Mouse (Mus musculus) megakaryocyte, embryonic 14.5 days (primary cell): ENCODE results near the gene Frmd4b.

Experiments used
- FLI1 ChIP-seq: IDR thresholded peaks from 2 replicates; pipeline ENCODE4 v1.6.1; 2012; ENCODE audit warnings: low read length, inconsistent platforms, mixed read lengths
- GATA1 ChIP-seq: IDR thresholded peaks from 3 replicates; pipeline ENCODE4 v1.6.1; 2012; ENCODE audit warnings: mixed read lengths, low read length, inconsistent platforms, borderline replicate concordance

DNA sequence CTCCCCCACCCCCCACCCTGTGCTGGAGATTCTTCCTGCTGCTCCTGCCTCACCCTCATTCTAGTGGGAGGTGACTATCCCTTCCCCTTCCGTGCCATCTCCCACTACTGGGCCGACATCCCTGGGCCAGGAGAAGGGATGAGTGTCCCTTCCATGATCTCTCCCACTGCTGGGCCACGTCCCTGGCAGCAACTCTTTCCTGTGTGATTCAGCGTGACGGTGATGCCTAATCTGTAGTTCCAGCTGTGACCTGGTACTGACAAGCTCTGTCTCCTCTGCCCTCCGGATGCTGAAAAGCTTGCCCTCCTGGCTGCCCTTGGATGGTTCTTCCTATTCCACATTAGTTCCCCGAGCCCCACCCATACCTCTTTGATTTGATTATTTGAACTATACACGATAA, 31.3 kb downstream of the Frmd4b start:
- TF ChIP-seq GATA1 = no peak
- TF ChIP-seq FLI1 = no peak
